Mouse (Mus musculus): Measurements from ENCODE around the gene Neurod2. TPM values are rescaled to one million over a fixed set of nuclear protein-coding genes. Genes with fewer than 3 reads are reported as not detected.

The Neurod2 gene
- polyA plus RNA-seq, 1 experiment, result not detected

DNA sequence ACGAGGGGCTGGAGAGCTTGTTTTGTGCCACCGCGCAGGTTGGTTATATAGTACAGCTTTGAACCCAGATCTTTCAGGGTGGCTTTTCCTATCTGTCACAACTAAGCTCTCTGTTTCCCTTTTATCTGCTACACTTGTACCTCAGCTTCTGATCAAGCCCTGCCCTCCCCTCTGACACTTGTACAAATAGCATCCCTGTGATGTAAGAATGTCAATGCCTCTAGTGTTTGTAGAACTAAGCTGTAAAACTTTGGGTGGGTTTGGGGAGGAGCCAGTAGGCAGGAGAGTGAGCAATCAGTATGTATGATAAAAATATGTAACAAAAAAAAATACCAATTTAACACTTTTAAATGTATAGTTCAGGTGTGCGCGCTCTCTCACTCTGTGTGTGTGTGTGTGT, 35.0 kb upstream of the Neurod2 start:
- no peak for TF ChIP-seq CTCF (IDR thresholded peaks at IDR 0.05; ENCODE audit: control insufficient read depth, insufficient read depth, insufficient read length)
- TF ChIP-seq MAX (IDR thresholded peaks at IDR 0.05), result no peak
- no peak for TF ChIP-seq MYOG (IDR thresholded peaks at IDR 0.05; ENCODE audit: control insufficient read depth, extremely low read depth, insufficient read length)
- no peak for TF ChIP-seq CEBPB (IDR thresholded peaks at IDR 0.05; ENCODE audit: low read depth)
- TF ChIP-seq USF1 (IDR thresholded peaks at IDR 0.05; ENCODE audit: low read depth), result no peak
- TF ChIP-seq MYOD1 (IDR thresholded peaks at IDR 0.05; ENCODE audit: control insufficient read depth, insufficient read length, low read depth), result no peak
- TF ChIP-seq FOSL1 (IDR thresholded peaks at IDR 0.05; ENCODE audit: insufficient read depth, low read length, poor library complexity, severe bottlenecking), result no peak
- peaks cover 52% of the 10 kb centered on the region for H3K79me2 ChIP-seq (ENCODE audit: control insufficient read depth, insufficient read depth)

DNA sequence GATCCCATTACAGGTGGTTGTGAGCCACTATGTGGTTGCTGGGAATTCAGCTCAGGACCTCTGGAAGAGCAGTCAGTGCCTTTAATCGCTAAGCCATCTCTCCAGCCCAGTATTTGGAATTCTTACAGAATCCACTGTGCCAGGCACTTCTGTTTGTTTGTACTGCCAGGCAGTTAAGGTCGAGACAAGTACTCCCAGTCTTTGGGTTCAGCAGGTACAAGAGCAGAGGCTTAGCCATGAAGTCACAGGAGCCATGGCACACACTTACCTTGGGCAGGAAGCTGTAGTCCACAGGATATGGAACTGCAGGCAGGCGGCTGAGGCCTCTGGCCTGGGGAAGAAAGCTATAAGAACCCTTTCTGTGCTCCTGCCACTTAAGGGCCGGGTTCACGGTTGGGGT, 34.4 kb upstream of the Neurod2 start:
- Histone ChIP-seq H3K79me3 (ENCODE audit: low read depth) (peaks cover 19% of the 10 kb centered on the region), H3K27me3 (ENCODE audit: control insufficient read depth, insufficient read depth, insufficient read length) (no peaks in the 10 kb centered on the region), H3K79me2 (ENCODE audit: control insufficient read depth, insufficient read depth) (peaks cover 58% of the 10 kb centered on the region), H3K36me3 (ENCODE audit: control insufficient read depth, insufficient read depth) (no peaks in the 10 kb centered on the region), H3ac (ENCODE audit: control insufficient read depth, insufficient read length, low read depth) (no peak overlapping the region), H3K4me3 (ENCODE audit: insufficient read depth, poor library complexity, severe bottlenecking) (no peak overlapping the region)
- TF ChIP-seq CEBPB (IDR thresholded peaks at IDR 0.05; ENCODE audit: low read depth) (no peak), CTCF (IDR thresholded peaks at IDR 0.05; ENCODE audit: control insufficient read depth, insufficient read depth, insufficient read length) (no peak), MAX (IDR thresholded peaks at IDR 0.05) (no peak), MYOD1 (IDR thresholded peaks at IDR 0.05; ENCODE audit: control insufficient read depth, insufficient read length, low read depth) (no peak), MYOG (IDR thresholded peaks at IDR 0.05; ENCODE audit: control insufficient read depth, extremely low read depth, insufficient read length) (no peak), FOSL1 (IDR thresholded peaks at IDR 0.05; ENCODE audit: insufficient read depth, low read length, poor library complexity, severe bottlenecking) (no peak), USF1 (IDR thresholded peaks at IDR 0.05; ENCODE audit: low read depth) (no peak)

More for the DNA sequence above, 35.0 kb upstream of the Neurod2 start:
- H3K4me3 ChIP-seq (ENCODE audit: insufficient read depth, poor library complexity, severe bottlenecking), result no peak overlapping the region
- H3ac ChIP-seq (ENCODE audit: control insufficient read depth, insufficient read length, low read depth), result no peak overlapping the region
- H3K27me3 ChIP-seq (ENCODE audit: control insufficient read depth, insufficient read depth, insufficient read length), result no peaks in the 10 kb centered on the region
- H3K79me3 ChIP-seq (ENCODE audit: low read depth), result peaks cover 13% of the 10 kb centered on the region
- no peaks in the 10 kb centered on the region for H3K36me3 ChIP-seq (ENCODE audit: control insufficient read depth, insufficient read depth)

DNA sequence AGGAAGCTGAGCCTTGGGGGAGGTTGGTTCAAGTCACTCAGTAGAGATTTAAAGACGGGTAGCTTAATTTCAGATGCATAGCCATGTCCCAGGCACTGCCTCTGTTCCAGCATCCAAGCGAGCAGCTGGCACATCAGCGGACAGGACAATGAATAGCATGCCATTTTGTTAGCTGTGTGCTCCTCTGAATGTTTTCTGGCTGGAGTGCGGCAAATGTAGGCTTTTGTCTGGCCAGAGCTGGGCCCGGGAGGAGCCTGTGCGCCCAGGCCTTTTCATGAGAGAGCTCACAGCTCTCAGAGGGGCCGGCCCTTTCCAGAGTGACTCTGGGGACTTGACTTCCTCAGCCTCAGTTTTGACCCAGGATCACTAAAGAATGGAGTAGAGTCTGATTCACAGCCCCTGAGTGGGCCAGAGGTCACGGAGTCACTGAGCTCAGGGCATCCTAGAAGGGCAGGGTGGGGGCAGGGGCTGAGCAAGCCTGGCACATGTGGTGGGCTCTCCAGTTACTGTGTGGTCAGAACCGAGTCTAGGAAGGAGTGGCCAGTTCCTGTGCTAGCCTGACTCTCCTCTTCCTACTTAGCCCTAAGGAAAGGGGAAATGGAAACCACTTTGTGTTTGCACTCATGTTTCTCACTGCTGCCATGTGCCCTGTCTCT, 31.5 kb upstream of the Neurod2 start:
- no peak overlapping the region for H3K4me3 ChIP-seq (ENCODE audit: insufficient read depth, poor library complexity, severe bottlenecking)
- H3K79me3 ChIP-seq (ENCODE audit: low read depth), result peaks cover 22% of the 10 kb centered on the region
- no peaks in the 10 kb centered on the region for H3K27me3 ChIP-seq (ENCODE audit: control insufficient read depth, insufficient read depth, insufficient read length)
- H3ac ChIP-seq (ENCODE audit: control insufficient read depth, insufficient read length, low read depth), result peak overlapping the region; percentile 7
- peaks cover 63% of the 10 kb centered on the region for H3K79me2 ChIP-seq (ENCODE audit: control insufficient read depth, insufficient read depth)
- no peaks in the 10 kb centered on the region for H3K36me3 ChIP-seq (ENCODE audit: control insufficient read depth, insufficient read depth)
- TF ChIP-seq MYOD1 (IDR thresholded peaks at IDR 0.05; ENCODE audit: control insufficient read depth, insufficient read length, low read depth), result no peak
- TF ChIP-seq USF1 (IDR thresholded peaks at IDR 0.05; ENCODE audit: low read depth), result no peak
- TF ChIP-seq CTCF (IDR thresholded peaks at IDR 0.05; ENCODE audit: control insufficient read depth, insufficient read depth, insufficient read length), result no peak
- no peak for TF ChIP-seq CEBPB (IDR thresholded peaks at IDR 0.05; ENCODE audit: low read depth)
- no peak for TF ChIP-seq MYOG (IDR thresholded peaks at IDR 0.05; ENCODE audit: control insufficient read depth, extremely low read depth, insufficient read length)
- TF ChIP-seq FOSL1 (IDR thresholded peaks at IDR 0.05; ENCODE audit: insufficient read depth, low read length, poor library complexity, severe bottlenecking), result no peak
- TF ChIP-seq MAX (IDR thresholded peaks at IDR 0.05), result no peak

DNA sequence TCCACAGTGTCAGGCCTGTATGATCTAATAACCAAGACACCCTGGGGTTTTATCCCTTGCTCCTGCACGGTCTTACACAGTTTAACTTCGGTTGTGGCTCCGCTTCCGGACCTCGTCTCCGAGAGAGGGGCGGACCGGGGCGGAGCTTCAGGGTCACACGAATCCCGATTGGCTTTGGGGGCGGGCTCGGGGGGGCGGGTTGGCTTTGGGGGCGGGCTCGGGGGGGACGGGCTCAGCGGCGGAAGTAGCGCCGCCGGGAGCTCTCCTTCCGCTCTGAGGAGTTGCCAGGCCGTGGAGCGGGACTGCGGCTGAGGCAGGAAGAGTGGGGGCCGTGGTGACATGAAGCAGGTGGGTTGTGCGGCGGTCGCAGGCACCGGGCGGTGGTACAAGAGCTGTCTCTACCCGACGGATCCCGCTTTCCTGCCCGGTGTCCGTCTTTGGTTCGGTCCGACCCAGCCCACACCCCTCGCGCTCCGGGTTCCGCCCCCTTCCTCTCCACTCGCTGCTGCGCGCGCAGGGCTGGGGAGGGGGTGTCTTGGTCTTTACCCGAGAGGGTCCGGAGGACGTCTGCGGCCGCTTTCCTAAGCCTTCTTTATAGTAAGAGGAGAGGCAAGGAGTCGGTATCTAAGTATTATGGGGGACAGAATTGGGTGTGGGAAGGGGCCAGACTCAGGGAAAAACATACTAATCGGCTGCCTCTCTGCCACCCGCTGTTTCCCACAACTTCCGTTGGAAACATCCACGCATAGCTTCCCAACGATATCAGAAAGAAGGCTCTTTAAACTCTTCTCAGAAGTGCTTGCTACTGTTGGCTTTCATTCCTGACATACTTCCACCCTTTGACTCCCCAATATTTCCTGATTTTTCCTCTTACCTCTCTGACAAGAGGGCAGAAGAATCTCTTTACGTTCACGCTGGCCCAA, 29.0 kb upstream of the Neurod2 start, which contains the start of gene Stard3:
Stard3 (plus strand) TSS at position 208 of the 923 bp plus-strand sequence.
- Histone ChIP-seq H3K79me2 (ENCODE audit: control insufficient read depth, insufficient read depth) (peaks cover 52% of the 10 kb centered on the region), H3K36me3 (ENCODE audit: control insufficient read depth, insufficient read depth) (no peaks in the 10 kb centered on the region), H3K27me3 (ENCODE audit: control insufficient read depth, insufficient read depth, insufficient read length) (no peaks in the 10 kb centered on the region), H3ac (ENCODE audit: control insufficient read depth, insufficient read length, low read depth) (peak within 1 kb of the TSS; percentile 97), H3K4me3 (ENCODE audit: insufficient read depth, poor library complexity, severe bottlenecking) (peak within 1 kb of the TSS; percentile 64), H3K79me3 (ENCODE audit: low read depth) (peaks cover 22% of the 10 kb centered on the region)
- TF ChIP-seq FOSL1 (IDR thresholded peaks at IDR 0.05; ENCODE audit: insufficient read depth, low read length, poor library complexity, severe bottlenecking) (no peak), USF1 (IDR thresholded peaks at IDR 0.05; ENCODE audit: low read depth) (no peak), CEBPB (IDR thresholded peaks at IDR 0.05; ENCODE audit: low read depth) (no peak), MAX (IDR thresholded peaks at IDR 0.05) (no peak), MYOD1 (IDR thresholded peaks at IDR 0.05; ENCODE audit: control insufficient read depth, insufficient read length, low read depth) (no peak), MYOG (IDR thresholded peaks at IDR 0.05; ENCODE audit: control insufficient read depth, extremely low read depth, insufficient read length) (no peak), CTCF (IDR thresholded peaks at IDR 0.05; ENCODE audit: control insufficient read depth, insufficient read depth, insufficient read length) (no peak)

DNA sequence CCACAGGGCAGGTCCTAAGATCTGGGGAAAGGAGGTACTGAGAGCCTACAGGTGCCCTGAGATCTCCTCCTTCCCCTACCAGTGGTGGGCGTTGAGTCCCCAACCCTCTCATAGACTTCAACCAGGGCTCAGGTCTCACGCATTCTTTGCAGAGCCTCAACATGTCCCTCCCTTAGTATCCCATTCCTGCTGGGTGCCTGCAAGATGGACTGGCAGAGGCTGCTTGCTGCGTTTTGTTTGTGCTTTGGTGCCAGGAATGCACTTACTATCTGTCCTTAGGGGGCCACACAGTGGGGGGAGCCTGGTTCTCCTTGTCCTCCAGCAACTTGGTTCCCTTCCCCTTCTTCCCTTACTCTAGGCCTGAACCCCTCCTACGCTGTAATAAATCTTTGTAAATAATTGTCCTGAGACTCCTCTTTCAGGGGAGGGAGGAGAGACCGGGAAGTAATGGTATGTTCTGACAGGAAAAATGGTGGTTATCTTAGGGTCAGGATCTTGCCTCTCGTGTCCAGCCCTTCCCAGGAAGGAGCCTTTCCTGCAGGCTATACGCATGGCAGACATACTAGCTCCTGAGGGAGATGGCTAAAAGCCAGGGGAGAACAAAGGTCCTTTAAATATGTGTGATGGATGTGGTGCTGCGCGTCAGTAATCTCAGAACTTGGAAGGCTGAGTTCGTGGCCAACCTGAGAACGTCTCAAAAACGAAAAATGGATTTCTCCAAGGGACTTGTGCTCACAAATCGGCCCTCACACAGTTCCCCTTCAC, 28.1 kb upstream of the Neurod2 start:
- TF ChIP-seq USF1 (IDR thresholded peaks at IDR 0.05; ENCODE audit: low read depth), result no peak
- peaks cover 22% of the 10 kb centered on the region for H3K79me3 ChIP-seq (ENCODE audit: low read depth)
- peaks cover 4% of the 10 kb centered on the region for H3K27me3 ChIP-seq (ENCODE audit: control insufficient read depth, insufficient read depth, insufficient read length)
- peak overlapping the region; percentile 64 for H3K4me3 ChIP-seq (ENCODE audit: insufficient read depth, poor library complexity, severe bottlenecking)
- H3ac ChIP-seq (ENCODE audit: control insufficient read depth, insufficient read length, low read depth), result peak overlapping the region; percentile 38
- peaks cover 43% of the 10 kb centered on the region for H3K79me2 ChIP-seq (ENCODE audit: control insufficient read depth, insufficient read depth)
- H3K36me3 ChIP-seq (ENCODE audit: control insufficient read depth, insufficient read depth), result no peaks in the 10 kb centered on the region

All from C2C12 (cell line).